Mouse (Mus musculus): ENCODE results near the gene Psmg3. TPM values are rescaled to one million over a fixed set of nuclear protein-coding genes. Genes with fewer than 3 reads are reported as not detected.
A peak's percentile ranks its signal among the peaks of the same experiment; 100 is the strongest.

Gene Psmg3
- polyA plus RNA-seq, 1 experiment = 29.2 TPM

GRCm38 (mm10) chr5:139809397-139809796, 17.3 kb downstream of the Psmg3 start:
- 63% methylated on average over 4 of the region's 4 CpGs for WGBS
- no peak for DNase-seq

DNA sequence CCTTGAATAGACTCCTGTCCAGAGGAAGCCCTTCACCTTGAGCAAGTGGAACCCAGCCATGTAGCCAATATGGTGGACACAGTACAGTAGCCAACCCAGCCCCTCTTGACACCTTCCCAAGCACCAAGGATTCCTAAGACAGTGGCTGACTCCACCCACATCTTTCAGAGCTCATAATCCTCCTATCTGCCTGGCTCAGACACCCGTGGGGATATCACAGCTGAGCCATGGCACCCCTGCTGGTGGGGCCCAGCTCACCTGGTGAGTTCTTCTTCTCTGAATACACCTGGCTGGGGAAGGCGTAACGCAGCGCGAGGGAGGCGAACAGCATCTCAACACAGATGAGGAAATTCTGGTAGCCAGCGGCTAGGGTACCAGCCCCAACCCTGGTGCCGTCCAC, 20.8 kb downstream of the Psmg3 start:
- no peak for DNase-seq
- 94% methylated on average over 8 of the region's 8 CpGs for WGBS
- Histone ChIP-seq H3K27me3 (replicated peaks; ENCODE audit: control insufficient read depth, insufficient read depth, low read length) (no peaks in the 10 kb centered on the region), H3K4me3 (ENCODE audit: insufficient read depth, low read depth, low read length) (no peak overlapping the region), H3K36me3 (ENCODE audit: control insufficient read depth, insufficient read depth, low read length) (no peaks in the 10 kb centered on the region), H3K4me1 (ENCODE audit: control insufficient read depth, insufficient read depth, low read length) (no peaks in the 10 kb centered on the region; the same call in 1 of the 2 replicates), H3K27ac (ENCODE audit: insufficient read depth, low read depth, low read length) (no peak overlapping the region)
- TF ChIP-seq POLR2A (IDR thresholded peaks at IDR 0.05; ENCODE audit: low read depth, low read length) (no peak), CTCF (conservative IDR thresholded peaks at IDR 0.05; ENCODE audit: insufficient read depth, insufficient read length, low read depth, low read length) (no peak)

More at GRCm38 (mm10) chr5:139809397-139809796, 17.3 kb downstream of the Psmg3 start:
- no peak overlapping the region for H3K4me3 ChIP-seq (ENCODE audit: insufficient read depth, low read depth, low read length)
- TF ChIP-seq POLR2A (IDR thresholded peaks at IDR 0.05; ENCODE audit: low read depth, low read length) (no peak), CTCF (conservative IDR thresholded peaks at IDR 0.05; ENCODE audit: insufficient read depth, insufficient read length, low read depth, low read length) (peak; percentile 26)
- no peaks in the 10 kb centered on the region for H3K36me3 ChIP-seq (ENCODE audit: control insufficient read depth, insufficient read depth, low read length)
- H3K4me1 ChIP-seq (ENCODE audit: control insufficient read depth, insufficient read depth, low read length) = 0 out of 2 replicates have a peak, but pooled peaks cover 5% of the 10 kb centered on the region
- no peaks in the 10 kb centered on the region for H3K27me3 ChIP-seq (replicated peaks; ENCODE audit: control insufficient read depth, insufficient read depth, low read length)
- no peak overlapping the region for H3K27ac ChIP-seq (ENCODE audit: insufficient read depth, low read depth, low read length)

DNA sequence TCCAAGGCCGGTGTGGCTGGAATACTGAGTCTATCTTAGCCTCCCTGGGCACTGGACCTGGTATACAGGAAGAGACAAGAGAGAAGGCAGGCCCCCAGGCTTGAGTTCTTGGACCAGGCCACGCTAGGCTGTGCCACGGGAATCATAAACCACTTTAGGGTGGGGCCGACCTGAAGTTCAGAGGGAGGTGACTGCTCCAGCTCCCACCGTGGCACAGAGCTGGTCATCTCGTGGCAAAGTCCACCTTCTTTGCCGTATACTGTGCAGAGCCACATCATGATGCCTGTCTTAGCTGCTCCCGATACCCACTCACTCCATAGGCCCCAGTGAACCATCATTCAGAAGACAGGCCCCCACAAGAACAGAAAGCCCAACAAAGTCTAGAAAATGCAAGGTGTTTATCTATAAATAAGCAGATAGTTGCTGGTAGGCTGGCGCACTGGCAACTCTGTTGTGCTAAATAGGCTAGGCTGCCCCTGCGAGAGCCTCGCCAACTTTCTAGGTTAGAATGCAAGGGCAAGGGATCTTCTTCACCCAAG, 22.0 kb downstream of the Psmg3 start:
- no peak for TF ChIP-seq POLR2A (IDR thresholded peaks at IDR 0.05; ENCODE audit: low read depth, low read length)
- no peak for TF ChIP-seq CTCF (conservative IDR thresholded peaks at IDR 0.05; ENCODE audit: insufficient read depth, insufficient read length, low read depth, low read length)
- Histone ChIP-seq H3K4me1 (ENCODE audit: control insufficient read depth, insufficient read depth, low read length) (no peaks in the 10 kb centered on the region; the same call in 1 of the 2 replicates), H3K36me3 (ENCODE audit: control insufficient read depth, insufficient read depth, low read length) (no peaks in the 10 kb centered on the region; the same call in none of the 2 replicates), H3K4me3 (ENCODE audit: insufficient read depth, low read depth, low read length) (no peak overlapping the region), H3K27ac (ENCODE audit: insufficient read depth, low read depth, low read length) (no peak overlapping the region), H3K27me3 (replicated peaks; ENCODE audit: control insufficient read depth, insufficient read depth, low read length) (no peaks in the 10 kb centered on the region)
- no peak for DNase-seq
- WGBS = 82% methylated on average over 11 of the region's 11 CpGs

DNA sequence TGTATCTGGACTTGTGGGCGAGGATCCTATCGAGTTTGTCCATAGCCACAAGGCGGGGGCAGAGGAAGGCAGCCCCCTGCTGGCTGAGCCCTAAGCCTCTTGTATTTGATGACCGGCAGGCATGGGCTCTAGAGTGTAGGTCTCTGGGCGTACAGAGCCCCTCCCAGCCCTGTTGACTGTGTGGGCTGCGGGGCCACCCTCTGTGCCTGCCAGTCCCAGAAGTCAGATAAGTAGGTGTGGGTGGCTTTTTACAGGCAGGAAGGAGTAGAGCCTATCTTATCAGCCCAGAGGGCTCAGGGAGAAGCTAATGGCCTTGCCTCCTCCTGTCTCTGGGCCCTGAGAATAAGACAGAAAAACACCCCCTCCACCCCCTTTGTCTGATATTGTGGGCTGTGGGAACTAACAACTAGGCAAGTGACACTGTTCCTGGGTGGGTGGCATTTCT, 22.6 kb downstream of the Psmg3 start:
- TF ChIP-seq CTCF (conservative IDR thresholded peaks at IDR 0.05; ENCODE audit: insufficient read depth, insufficient read length, low read depth, low read length) = no peak
- no peak for TF ChIP-seq POLR2A (IDR thresholded peaks at IDR 0.05; ENCODE audit: low read depth, low read length)
- H3K36me3 ChIP-seq (ENCODE audit: control insufficient read depth, insufficient read depth, low read length) = no peaks in the 10 kb centered on the region; the same call in none of the 2 replicates
- DNase-seq = no peak
- 30% methylated on average over 6 of the region's 6 CpGs for WGBS
- no peaks in the 10 kb centered on the region for H3K27me3 ChIP-seq (replicated peaks; ENCODE audit: control insufficient read depth, insufficient read depth, low read length)
- no peak overlapping the region for H3K27ac ChIP-seq (ENCODE audit: insufficient read depth, low read depth, low read length)
- H3K4me1 ChIP-seq (ENCODE audit: control insufficient read depth, insufficient read depth, low read length) = no peaks in the 10 kb centered on the region; the same call in 1 of the 2 replicates
- no peak overlapping the region for H3K4me3 ChIP-seq (ENCODE audit: insufficient read depth, low read depth, low read length)

DNA sequence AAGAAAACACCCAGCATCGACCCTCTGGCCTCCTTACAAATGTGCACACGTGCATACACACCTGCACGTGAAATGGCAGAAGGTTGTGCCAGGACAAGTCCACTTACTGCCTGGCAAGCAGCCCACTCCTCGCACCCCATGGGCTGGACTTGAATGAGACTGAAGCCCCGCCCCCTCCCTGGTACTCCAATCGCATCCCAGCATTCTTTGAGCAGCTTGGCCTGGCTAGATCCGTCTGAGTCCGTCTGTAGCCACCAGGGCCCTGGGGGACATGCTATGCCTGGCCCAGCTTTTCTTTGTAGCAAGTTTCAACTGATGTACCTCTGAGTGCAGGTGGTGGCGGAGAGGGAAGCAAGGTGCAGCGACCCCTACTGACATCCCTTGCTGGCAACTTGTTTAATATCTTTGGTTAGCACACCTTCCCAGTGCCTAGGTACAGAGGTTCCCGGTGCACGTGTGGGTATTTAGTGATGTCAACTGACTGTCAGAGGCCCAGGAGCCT, 23.0 kb downstream of the Psmg3 start:
- Histone ChIP-seq H3K27me3 (replicated peaks; ENCODE audit: control insufficient read depth, insufficient read depth, low read length) (no peaks in the 10 kb centered on the region), H3K36me3 (ENCODE audit: control insufficient read depth, insufficient read depth, low read length) (no peaks in the 10 kb centered on the region; the same call in none of the 2 replicates)
- 7% methylated on average over 12 of the region's 12 CpGs for WGBS

GRCm38 (mm10) chr5:139803165-139803564, 23.5 kb downstream of the Psmg3 start:
- no peak overlapping the region for H3K4me3 ChIP-seq (ENCODE audit: insufficient read depth, low read depth, low read length)
- no peaks in the 10 kb centered on the region for H3K27me3 ChIP-seq (replicated peaks; ENCODE audit: control insufficient read depth, insufficient read depth, low read length)
- TF ChIP-seq CTCF (conservative IDR thresholded peaks at IDR 0.05; ENCODE audit: insufficient read depth, insufficient read length, low read depth, low read length) = no peak
- no peak for TF ChIP-seq POLR2A (IDR thresholded peaks at IDR 0.05; ENCODE audit: low read depth, low read length)
- peak; percentile 23 for DNase-seq
- 60% methylated on average over 8 of the region's 8 CpGs for WGBS
- H3K4me1 ChIP-seq (ENCODE audit: control insufficient read depth, insufficient read depth, low read length) = no peaks in the 10 kb centered on the region; the same call in 1 of the 2 replicates
- no peaks in the 10 kb centered on the region; the same call in none of the 2 replicates for H3K36me3 ChIP-seq (ENCODE audit: control insufficient read depth, insufficient read depth, low read length)
- H3K27ac ChIP-seq (ENCODE audit: insufficient read depth, low read depth, low read length) = no peak overlapping the region

More for the DNA sequence above, 23.0 kb downstream of the Psmg3 start:
- Histone ChIP-seq H3K27ac (ENCODE audit: insufficient read depth, low read depth, low read length) (no peak overlapping the region), H3K4me1 (ENCODE audit: control insufficient read depth, insufficient read depth, low read length) (no peaks in the 10 kb centered on the region; the same call in 1 of the 2 replicates), H3K4me3 (ENCODE audit: insufficient read depth, low read depth, low read length) (no peak overlapping the region)
- DNase-seq = peak; percentile 92
- no peak for TF ChIP-seq POLR2A (IDR thresholded peaks at IDR 0.05; ENCODE audit: low read depth, low read length)
- peak; percentile 52; the same call in 1 of the 2 replicates for TF ChIP-seq CTCF (conservative IDR thresholded peaks at IDR 0.05; ENCODE audit: insufficient read depth, insufficient read length, low read depth, low read length)

DNA sequence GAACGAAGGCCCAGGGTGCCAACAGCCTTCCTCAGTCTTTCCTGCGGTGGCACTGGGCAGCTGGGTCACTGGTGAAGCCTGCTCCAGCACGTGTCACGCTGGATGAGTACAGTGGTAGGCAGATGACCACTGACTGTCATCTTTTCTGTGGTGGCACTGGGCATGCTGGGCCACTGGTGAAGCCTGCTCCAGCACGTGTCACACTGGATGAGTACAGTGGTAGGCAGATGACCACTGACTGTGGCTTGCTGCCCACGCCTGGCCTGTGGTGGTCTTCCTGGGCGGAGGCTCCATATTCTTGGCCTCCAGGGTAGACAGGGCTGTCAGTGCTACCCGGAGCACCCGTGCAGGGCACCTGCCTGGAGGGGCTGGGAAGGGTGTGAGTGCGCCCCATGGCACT, 24.8 kb downstream of the Psmg3 start:
- H3K36me3 ChIP-seq (ENCODE audit: control insufficient read depth, insufficient read depth, low read length) = no peaks in the 10 kb centered on the region; the same call in none of the 2 replicates
- H3K4me1 ChIP-seq (ENCODE audit: control insufficient read depth, insufficient read depth, low read length) = peaks cover 8% of the 10 kb centered on the region
- H3K4me3 ChIP-seq (ENCODE audit: insufficient read depth, low read depth, low read length) = no peak overlapping the region
- 91% methylated on average over 10 of the region's 10 CpGs for WGBS
- H3K27me3 ChIP-seq (replicated peaks; ENCODE audit: control insufficient read depth, insufficient read depth, low read length) = no peaks in the 10 kb centered on the region
- no peak overlapping the region for H3K27ac ChIP-seq (ENCODE audit: insufficient read depth, low read depth, low read length)
- TF ChIP-seq POLR2A (IDR thresholded peaks at IDR 0.05; ENCODE audit: low read depth, low read length) (no peak), CTCF (conservative IDR thresholded peaks at IDR 0.05; ENCODE audit: insufficient read depth, insufficient read length, low read depth, low read length) (no peak)
- DNase-seq = no peak

Measured in kidney, adult 2 months (tissue).